Comparison of ENCODE assay signal across 18 mouse cellular contexts in genomic region chr6:64763901-64764300, GRCm38 (mm10). TPM values are rescaled to one million over a fixed set of nuclear protein-coding genes. Genes with fewer than 3 reads are reported as not detected.
DNase-seq lines count a peak whose midpoint lies in the region; ATAC-seq and TF ChIP-seq lines count a peak whose summit lies in the region.
"Had no signal": no experiment of that assay in that cellular context is flagged by ENCODE, and none has a peak within 500 bp of the region (broad histone marks: within the 10 kb centered on the region; RNA-seq: fewer than 3 reads in every experiment).

No protein-coding gene starts in this region.

- H3K36me3 ChIP-seq in forebrain, embryonic 14.5 days (ENCODE audit: control insufficient read depth, insufficient read depth, low read length): no peaks in the 10 kb centered on the region
- H3K36me3 ChIP-seq in forebrain, embryonic 11.5 days (ENCODE audit: control insufficient read depth, insufficient read depth, low read length): no peaks in the 10 kb centered on the region
- no peaks in the 10 kb centered on the region for H3K36me3 ChIP-seq in intestine, postnatal 0 days (ENCODE audit: control insufficient read depth, insufficient read depth)
- H3K36me3 ChIP-seq: heart, embryonic 13.5 days had no signal

- WGBS in forebrain, embryonic 14.5 days: 39% methylated on average over 8 of the region's 8 CpGs
- WGBS in forebrain, embryonic 11.5 days: 58% methylated on average over 8 of the region's 8 CpGs
- 26% methylated on average over 8 of the region's 8 CpGs for WGBS in intestine, postnatal 0 days

- DNase-seq in forebrain, embryonic 14.5 days (ENCODE audit: low spot score): peak; percentile 50
- no peak for DNase-seq in forebrain, embryonic 11.5 days (ENCODE audit: low spot score)
- peak; percentile 9 to 15 for DNase-seq in kidney, postnatal 4 days
- DNase-seq in kidney, adult 11 months: no peak
- DNase-seq in retina, postnatal 1 day: peak; percentile 21
- no peak for DNase-seq in retina, embryonic 14.5 days (ENCODE audit: low spot score)
- DNase-seq: adrenal gland, postnatal 10 days; B cell, adult 2 months; cerebellum, adult 9-11 months; gastrocnemius, adult 2 months; heart, adult 11 months; heart, postnatal 36 days; liver; liver, postnatal 0 days had no signal

- H3K9ac ChIP-seq in forebrain, embryonic 14.5 days (ENCODE audit: low read length): no peak overlapping the region
- no peak overlapping the region for H3K9ac ChIP-seq in forebrain, embryonic 11.5 days (ENCODE audit: low read length)
- no peak overlapping the region for H3K9ac ChIP-seq in intestine, postnatal 0 days (ENCODE audit: low read depth, low read length)
- H3K9ac ChIP-seq: heart, embryonic 13.5 days; liver, postnatal 0 days had no signal

- ATAC-seq in forebrain, embryonic 14.5 days: no peak
- no peak for ATAC-seq in forebrain, embryonic 11.5 days (replicated peaks; ENCODE audit: low FRiP score)
- ATAC-seq in intestine, postnatal 0 days: peak; percentile 77
- ATAC-seq in inflammation-experienced regulatory T-cells, adult 6 months: no peak
- ATAC-seq: forebrain, embryonic 16.5 days; liver, postnatal 0 days had no signal

- H3K27me3 ChIP-seq in forebrain, embryonic 14.5 days (replicated peaks; ENCODE audit: control insufficient read depth, insufficient read depth, low read length): no peaks in the 10 kb centered on the region
- no peaks in the 10 kb centered on the region for H3K27me3 ChIP-seq in forebrain, embryonic 11.5 days (ENCODE audit: control insufficient read depth, insufficient read depth, low read length)
- no peaks in the 10 kb centered on the region for H3K27me3 ChIP-seq in intestine, postnatal 0 days (replicated peaks; ENCODE audit: control insufficient read depth, insufficient read depth, low read length)
- H3K27me3 ChIP-seq: heart, embryonic 13.5 days had no signal

- H3K27ac ChIP-seq in forebrain, embryonic 14.5 days (ENCODE audit: low read depth, low read length): no peak overlapping the region
- no peak overlapping the region for H3K27ac ChIP-seq in forebrain, embryonic 11.5 days (ENCODE audit: low read depth, low read length)
- H3K27ac ChIP-seq in intestine, postnatal 0 days (ENCODE audit: low read depth, low read length): no peak overlapping the region
- H3K27ac ChIP-seq: gastrocnemius, adult 2 months; heart, embryonic 13.5 days had no signal

- no peak overlapping the region for H3K4me3 ChIP-seq in forebrain, embryonic 14.5 days (ENCODE audit: low read depth, low read length)
- no peak overlapping the region for H3K4me3 ChIP-seq in forebrain, embryonic 11.5 days (ENCODE audit: low read depth, low read length)
- H3K4me3 ChIP-seq in intestine, postnatal 0 days (ENCODE audit: low read depth, low read length): no peak overlapping the region
- H3K4me3 ChIP-seq: gastrocnemius, adult 2 months; heart, embryonic 13.5 days had no signal

- H3K9me3 ChIP-seq in forebrain, embryonic 14.5 days (replicated peaks; ENCODE audit: control insufficient read depth, low read length): no peaks in the 10 kb centered on the region
- no peaks in the 10 kb centered on the region for H3K9me3 ChIP-seq in forebrain, embryonic 11.5 days (ENCODE audit: control insufficient read depth, low read length)
- no peaks in the 10 kb centered on the region for H3K9me3 ChIP-seq in intestine, postnatal 0 days (ENCODE audit: control insufficient read depth)
- H3K9me3 ChIP-seq: heart, embryonic 13.5 days had no signal

- no peak for TF ChIP-seq CTCF in intestine, postnatal 0 days (IDR thresholded peaks at IDR 0.05; ENCODE audit: low read depth)

- no peaks in the 10 kb centered on the region; the same call in 1 of the 2 replicates for H3K4me1 ChIP-seq in forebrain, embryonic 14.5 days (ENCODE audit: control insufficient read depth, insufficient read depth, low read length)
- no peaks in the 10 kb centered on the region for H3K4me1 ChIP-seq in forebrain, embryonic 11.5 days (replicated peaks; ENCODE audit: control insufficient read depth, insufficient read depth, low read length)
- H3K4me1 ChIP-seq in intestine, postnatal 0 days (replicated peaks; ENCODE audit: control insufficient read depth, insufficient read depth, low read length): no peaks in the 10 kb centered on the region
- H3K4me1 ChIP-seq: heart, embryonic 13.5 days had no signal

- no peak overlapping the region for H3K4me2 ChIP-seq in forebrain, embryonic 14.5 days (ENCODE audit: low read length)
- no peak overlapping the region for H3K4me2 ChIP-seq in forebrain, embryonic 11.5 days (ENCODE audit: low read depth, low read length, severe bottlenecking)
- H3K4me2 ChIP-seq in intestine, postnatal 0 days (replicated peaks; ENCODE audit: low read depth): peak overlapping the region; percentile 30
- H3K4me2 ChIP-seq: heart, embryonic 13.5 days had no signal

RNA-seq across cellular contexts. Expression of gene Atoh1, which starts 35.0 kb away (rescaled TPM):
- polyA plus RNA-seq in forebrain, embryonic 14.5 days (2014; fragmentation: Nextera tagmentation; extraction: Ambion mirVana): 0.23 TPM in 1 of 2 replicates, not detected in the other
- polyA plus RNA-seq in forebrain, embryonic 11.5 days (2014; fragmentation: Nextera tagmentation; extraction: Ambion mirVana): not detected in 2 replicates
- 5.2 and 8.4 TPM in 2 replicates for polyA plus RNA-seq in intestine, postnatal 0 days (2015; fragmentation: Nextera tagmentation; extraction: Ambion mirVana)
- not detected for polyA plus RNA-seq in inflammation-experienced regulatory T-cells, adult 6 months (2017; shearing (Covaris generic))
- polyA plus RNA-seq: forebrain, embryonic 16.5 days; heart, embryonic 13.5 days; liver, postnatal 0 days had no signal

Comparison
In these comparisons a context has a peak if more than half of its experiments do, and no peak if none do; other contexts are left out.
1. DNase-seq: peak in forebrain, embryonic 14.5 days (single experiment), kidney, postnatal 4 days (2 of 2) and retina, postnatal 1 day (single experiment); none in forebrain, embryonic 11.5 days (single experiment), kidney, adult 11 months (single experiment) and retina, embryonic 14.5 days (single experiment).